Mouse (Mus musculus): ENCODE measurements at regions not wholly inside any gene's neighbourhood (a gene's known extent, or its start where the extent isn't known, plus 50 kb on each side); places are given as distances from the start of the nearest gene placed in this dataset.

DNA sequence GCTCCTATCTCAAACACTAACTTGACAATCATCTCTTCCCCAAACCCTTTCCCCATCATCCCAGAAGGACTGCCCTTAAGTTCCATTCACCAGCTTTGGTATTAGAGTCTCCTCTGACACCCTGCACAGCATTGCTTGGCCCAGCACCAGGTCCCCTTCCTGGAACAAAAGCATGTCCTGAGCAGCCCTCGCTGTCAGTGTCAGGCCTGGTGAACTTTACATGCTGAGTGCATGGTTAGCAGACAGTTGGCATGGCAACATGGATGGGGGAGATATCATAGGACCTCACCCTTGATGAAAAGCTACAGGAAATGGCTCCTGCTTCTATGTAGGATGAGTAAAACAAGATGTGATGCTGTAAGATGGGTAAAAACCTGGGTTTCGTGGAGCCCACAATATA is 333.6 kb downstream of the Lpin1 start:
- TF ChIP-seq POLR2A (IDR thresholded peaks at IDR 0.05; ENCODE audit: control insufficient read depth, low read depth, low read length), result no peak
- no peak for TF ChIP-seq CTCF (IDR thresholded peaks at IDR 0.05; ENCODE audit: control insufficient read depth, insufficient read depth, insufficient replicate concordance, low read depth, low read length)
